Mouse (Mus musculus) lung, embryonic 14.5 days (tissue): ENCODE data around the gene Tbc1d19. TPM values are rescaled to one million over a fixed set of nuclear protein-coding genes. Genes with fewer than 3 reads are reported as not detected.

Experiments used
- ATAC-seq: fragments of 200-750 bp; cut with Nextera tagmentation; 2 replicates; pipeline ENCODE4 v1.8.0; 2017; ENCODE audit warnings: mild to moderate bottlenecking, moderate TSS enrichment, moderate library complexity; ENCODE audit not compliant: insufficient read depth
- DNase-seq: peaks from one replicate; pipeline ENCODE4 v3.0.0-alpha.2; 2015
- H3K27ac ChIP-seq: fragments of 300-500 bp; sonication (generic); 2 replicates; pipeline ENCODE4 v1.5.1; 2014; ENCODE audit warnings: low read depth, mild to moderate bottlenecking, moderate library complexity
- H3K27me3 ChIP-seq: fragments of 300-500 bp; sonication (generic); 2 replicates; pipeline ENCODE4 v1.6.1; 2014; ENCODE audit warnings: low read length, control low read depth; ENCODE audit not compliant: insufficient read depth
- H3K36me3 ChIP-seq: fragments of 300-500 bp; sonication (generic); 2 replicates; pipeline ENCODE4 v1.6.1; 2014; ENCODE audit warnings: control low read depth; ENCODE audit not compliant: insufficient read depth
- H3K4me1 ChIP-seq: fragments of 300-500 bp; sonication (generic); 2 replicates; pipeline ENCODE4 v1.6.1; 2014; ENCODE audit warnings: antibody characterized with exemption, control low read depth; ENCODE audit not compliant: insufficient read depth
- H3K4me2 ChIP-seq: fragments of 300-500 bp; sonication (generic); 2 replicates; pipeline ENCODE4 v1.6.1; 2014; ENCODE audit warnings: mild to moderate bottlenecking
- H3K4me3 ChIP-seq: fragments of 300-500 bp; sonication (generic); 2 replicates; pipeline ENCODE4 v1.5.1; 2014; ENCODE audit warnings: low read depth, low read length
- H3K9ac ChIP-seq: fragments of 300-500 bp; sonication (generic); 2 replicates; pipeline ENCODE4 v1.6.1; 2014
- H3K9me3 ChIP-seq: fragments of 300-500 bp; sonication (generic); 2 replicates; pipeline ENCODE4 v1.6.1; 2016; ENCODE audit warnings: low read depth, low read length, control low read depth
- CTCF ChIP-seq: IDR thresholded peaks from 2 replicates; pipeline ENCODE4 v1.5.1; 2016; ENCODE audit warnings: antibody characterized with exemption, low read depth
- WGBS: fragments of 180-500 bp; shearing (Covaris S2); extraction: QIAGEN DNeasy Blood & Tissue Kit; methylation state at CpG from one replicate; pipeline ENCODE4 v1.1.7; 2014; 5-methylcytosine and 5-hydroxymethylcytosine counted together
- polyA plus RNA-seq: library from polyadenylated mRNA; unstranded; fragments of >200 nt; fragmentation: Nextera tagmentation; extraction: Ambion mirVana; gene quantifications from 2 replicates; pipeline ENCODE4 v1.2.1, GENCODE M21; 2014

Gene Tbc1d19
- polyA plus RNA-seq, 1 experiment from 2014 or later, result 46.1 TPM

DNA sequence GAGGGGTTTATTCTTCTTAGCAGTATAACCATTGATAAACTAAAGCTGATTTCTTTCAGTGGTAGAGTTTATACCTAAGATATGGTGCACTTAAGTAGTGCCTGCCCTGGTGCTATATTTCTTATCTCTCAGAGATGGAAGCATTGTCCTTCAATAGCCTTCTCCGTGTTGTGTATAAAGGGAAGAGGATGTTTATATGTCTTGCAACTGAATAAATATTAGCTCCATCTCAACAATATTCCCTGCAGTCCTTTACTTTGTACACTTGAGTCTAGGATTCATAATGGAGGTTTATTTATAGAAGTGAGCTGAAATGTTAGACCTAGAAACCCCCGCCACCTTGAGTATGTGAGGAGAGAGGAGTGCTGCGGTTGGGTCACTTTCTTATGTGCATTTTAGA is 93.4 kb downstream of the Tbc1d19 start:
- DNase-seq (no peak), ATAC-seq (no peak; the same call in 1 of the 2 replicates)
- Histone ChIP-seq H3K4me2 (no peak overlapping the region), H3K27ac (no peak overlapping the region), H3K9ac (no peak overlapping the region), H3K4me3 (no peak overlapping the region), H3K9me3 (no peaks in the 10 kb centered on the region), H3K4me1 (no peaks in the 10 kb centered on the region), H3K27me3 (no peaks in the 10 kb centered on the region), H3K36me3 (peaks cover 19% of the 10 kb centered on the region; the same call in 1 of the 2 replicates)
- no peak for TF ChIP-seq CTCF
- 40% methylated on average over 3 of the region's 3 CpGs for WGBS

- no peak overlapping the region for H3K27ac ChIP-seq
- H3K4me3 ChIP-seq, result no peak overlapping the region
- H3K36me3 ChIP-seq, result no peaks in the 10 kb centered on the region
- 79% methylated on average over 3 of the region's 3 CpGs for WGBS
- no peak overlapping the region for H3K9ac ChIP-seq
- no peaks in the 10 kb centered on the region for H3K27me3 ChIP-seq
- H3K9me3 ChIP-seq, result peaks cover 4% of the 10 kb centered on the region; the same call in 1 of the 2 replicates
- no peak for TF ChIP-seq CTCF
- ATAC-seq (no peak), DNase-seq (no peak)
- H3K4me2 ChIP-seq, result no peak overlapping the region
- H3K4me1 ChIP-seq, result no peaks in the 10 kb centered on the region
Measured at GRCm38 (mm10) chr5:53909201-53909600, 99.8 kb downstream of the Tbc1d19 start.

DNA sequence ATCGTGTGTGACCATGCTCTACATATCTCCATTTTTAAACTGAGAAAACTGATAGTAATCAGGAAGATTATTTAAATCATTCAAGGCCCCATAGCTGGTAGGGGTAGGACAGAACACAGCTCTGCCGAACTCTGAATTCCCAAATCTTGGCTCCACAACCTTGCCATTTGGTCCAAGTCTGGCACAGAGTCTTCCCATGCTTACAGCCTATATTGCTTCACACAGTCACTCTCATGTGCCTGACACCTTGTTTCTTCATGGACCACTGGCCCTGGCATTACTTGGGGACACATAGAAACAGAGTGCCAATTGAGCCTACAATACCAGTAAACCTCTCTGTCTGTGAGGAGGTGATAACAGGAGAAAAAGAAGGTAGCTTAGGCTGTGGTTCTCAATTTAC is 111.0 kb downstream of the Tbc1d19 start:
- no peak overlapping the region for H3K4me2 ChIP-seq
- H3K9ac ChIP-seq, result no peak overlapping the region
- H3K4me1 ChIP-seq, result no peaks in the 10 kb centered on the region
- ATAC-seq, result no peak
- no peaks in the 10 kb centered on the region; the same call in 1 of the 2 replicates for H3K9me3 ChIP-seq
- 91% methylated on average over 2 of the region's 2 CpGs for WGBS
- H3K27ac ChIP-seq, result no peak overlapping the region
- DNase-seq, result no peak
- no peak overlapping the region for H3K4me3 ChIP-seq
- no peaks in the 10 kb centered on the region for H3K27me3 ChIP-seq
- H3K36me3 ChIP-seq, result no peaks in the 10 kb centered on the region
- no peak for TF ChIP-seq CTCF

DNA sequence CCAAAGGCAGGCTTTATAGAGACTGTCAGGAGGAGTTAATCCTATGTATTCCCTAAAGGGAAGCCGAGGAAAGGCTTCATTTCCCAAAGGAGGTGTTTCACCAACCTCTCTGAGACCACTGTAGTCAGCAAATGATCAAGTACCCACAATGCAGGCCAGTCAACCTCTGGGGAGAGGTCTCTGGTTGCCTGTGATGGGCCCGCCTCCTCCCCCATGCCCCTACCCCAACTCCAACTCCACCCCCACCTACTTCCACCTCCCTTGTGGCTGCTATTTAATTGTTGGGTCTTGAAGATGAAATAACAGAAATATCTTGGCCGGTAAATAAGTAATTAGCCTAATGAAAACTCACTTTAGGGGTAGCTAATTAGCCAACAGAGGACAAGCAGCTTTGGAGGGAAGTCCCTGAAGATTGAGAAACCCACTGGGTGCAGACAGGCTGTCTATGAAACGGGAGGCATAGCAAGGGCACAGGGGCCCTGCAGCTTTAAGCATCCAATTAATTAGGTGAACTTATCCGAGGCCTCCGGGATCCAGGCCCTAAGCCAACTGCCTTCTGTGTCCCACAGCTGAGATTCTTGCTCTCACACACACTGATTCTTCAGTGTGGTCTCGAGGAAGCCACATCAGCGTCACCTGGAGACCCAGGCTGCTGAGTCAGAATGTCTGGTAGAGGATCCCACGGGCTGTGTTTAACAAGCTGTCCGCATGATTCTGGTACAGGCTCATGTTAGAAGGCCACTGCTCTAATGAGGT is 112.9 kb downstream of the Tbc1d19 start:
- no peak overlapping the region for H3K27ac ChIP-seq
- no peaks in the 10 kb centered on the region for H3K4me1 ChIP-seq
- 53% methylated on average over 10 of the region's 10 CpGs for WGBS
- H3K36me3 ChIP-seq, result no peaks in the 10 kb centered on the region
- ATAC-seq (peak; percentile 71; the same call in 1 of the 2 replicates), DNase-seq (peak; percentile 69)
- no peak for TF ChIP-seq CTCF
- H3K4me3 ChIP-seq, result no peak overlapping the region
- no peaks in the 10 kb centered on the region for H3K27me3 ChIP-seq
- H3K9me3 ChIP-seq, result no peaks in the 10 kb centered on the region; the same call in 1 of the 2 replicates
- H3K4me2 ChIP-seq, result no peak overlapping the region
- H3K9ac ChIP-seq, result no peak overlapping the region

GRCm38 (mm10) chr5:53924005-53924404 is 114.6 kb downstream of the Tbc1d19 start:
- no peak overlapping the region for H3K27ac ChIP-seq
- H3K9ac ChIP-seq, result no peak overlapping the region
- DNase-seq (peak; percentile 43), ATAC-seq (no peak)
- no peak overlapping the region for H3K4me2 ChIP-seq
- TF ChIP-seq CTCF, result peak; percentile 43
- H3K27me3 ChIP-seq, result no peaks in the 10 kb centered on the region
- WGBS, result 42% methylated on average over 4 of the region's 4 CpGs
- H3K4me1 ChIP-seq, result no peaks in the 10 kb centered on the region
- H3K36me3 ChIP-seq, result no peaks in the 10 kb centered on the region
- H3K9me3 ChIP-seq, result no peaks in the 10 kb centered on the region; the same call in 1 of the 2 replicates
- H3K4me3 ChIP-seq, result no peak overlapping the region

DNA sequence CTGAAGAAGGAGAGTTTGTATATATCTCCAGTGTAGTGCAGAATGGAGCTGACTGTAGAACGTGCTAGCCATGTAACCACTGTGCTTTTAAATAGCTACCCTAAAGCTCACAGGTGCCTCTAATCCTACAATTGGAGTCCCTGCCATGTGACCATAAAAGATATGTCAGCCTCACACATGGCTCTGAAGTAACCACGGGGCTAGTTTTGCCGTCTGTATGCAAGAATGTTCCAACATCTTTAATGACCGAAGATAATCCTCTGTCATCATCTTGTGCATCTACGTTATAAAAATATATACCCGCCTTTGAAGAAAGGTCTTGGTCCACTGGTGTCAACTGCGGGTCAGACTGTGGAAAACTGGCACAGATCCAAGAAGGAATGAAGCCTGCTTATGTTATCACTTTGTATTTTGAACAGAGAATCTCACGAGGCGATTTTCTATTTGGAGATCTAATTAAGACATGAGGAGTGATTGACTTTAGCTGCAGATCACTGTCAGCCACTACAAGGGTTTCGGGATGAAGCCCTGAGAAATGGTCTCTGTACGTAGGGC is 117.0 kb downstream of the Tbc1d19 start:
- H3K9me3 ChIP-seq, result no peaks in the 10 kb centered on the region
- no peak overlapping the region for H3K4me3 ChIP-seq
- WGBS, result 29% methylated on average over 11 of the region's 11 CpGs
- TF ChIP-seq CTCF, result no peak
- no peaks in the 10 kb centered on the region for H3K4me1 ChIP-seq
- no peak for ATAC-seq
- H3K36me3 ChIP-seq, result no peaks in the 10 kb centered on the region
- H3K27ac ChIP-seq, result no peak overlapping the region
- peak; percentile 74 for DNase-seq
- H3K9ac ChIP-seq, result no peak overlapping the region
- no peak overlapping the region for H3K4me2 ChIP-seq
- H3K27me3 ChIP-seq, result no peaks in the 10 kb centered on the region

DNA sequence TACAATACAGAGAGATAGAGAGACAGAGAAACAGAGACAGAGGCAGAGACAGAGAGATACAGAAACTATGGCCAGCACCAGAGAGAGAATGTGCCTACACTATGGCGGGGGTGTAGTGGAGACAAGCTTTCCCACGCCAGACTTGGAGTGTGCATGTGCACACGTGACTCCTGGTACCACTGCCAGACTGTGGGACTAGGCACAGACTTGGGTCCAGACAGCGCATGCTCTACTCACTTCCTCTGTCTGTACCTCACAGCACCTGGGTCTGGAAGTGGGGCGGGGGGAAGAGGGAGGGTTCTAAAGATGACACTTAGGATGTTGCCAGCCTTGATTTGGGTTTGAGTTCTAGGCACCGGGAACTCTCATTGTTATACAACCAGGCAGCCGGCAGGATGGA is 118.5 kb downstream of the Tbc1d19 start:
- no peaks in the 10 kb centered on the region for H3K36me3 ChIP-seq
- 76% methylated on average over 7 of the region's 7 CpGs for WGBS
- 0 out of 2 replicates have a peak, but pooled peaks cover under 1% of the 10 kb centered on the region for H3K4me1 ChIP-seq
- peak; percentile 35; the same call in 1 of the 2 replicates for ATAC-seq
- no peak for TF ChIP-seq CTCF
- H3K9me3 ChIP-seq, result no peaks in the 10 kb centered on the region
- no peak overlapping the region for H3K9ac ChIP-seq
- no peak overlapping the region for H3K4me3 ChIP-seq
- H3K4me2 ChIP-seq, result no peak overlapping the region
- no peaks in the 10 kb centered on the region for H3K27me3 ChIP-seq
- DNase-seq, result peak; percentile 25
- H3K27ac ChIP-seq, result no peak overlapping the region
